Mouse (Mus musculus) regulatory T cell (primary cell): ENCODE results near the gene Mindy4.

Source experiments
- in situ Hi-C: fragments of 300-600 bp; cut with MboI, MseI; formaldehyde crosslinking; loops from one replicate; pipeline ENCODE4 v1.15.1; 2025; ENCODE audit warnings: high pct_unique_total_duplicates

Gene Mindy4

GRCm38 (mm10) chr6:55299482-55299881, 96.3 kb downstream of the Mindy4 start:
- in situ Hi-C loops: no loop called here

GRCm38 (mm10) chr6:55299917-55300316, 96.7 kb downstream of the Mindy4 start:
- in situ Hi-C loops: no loop called here

DNA sequence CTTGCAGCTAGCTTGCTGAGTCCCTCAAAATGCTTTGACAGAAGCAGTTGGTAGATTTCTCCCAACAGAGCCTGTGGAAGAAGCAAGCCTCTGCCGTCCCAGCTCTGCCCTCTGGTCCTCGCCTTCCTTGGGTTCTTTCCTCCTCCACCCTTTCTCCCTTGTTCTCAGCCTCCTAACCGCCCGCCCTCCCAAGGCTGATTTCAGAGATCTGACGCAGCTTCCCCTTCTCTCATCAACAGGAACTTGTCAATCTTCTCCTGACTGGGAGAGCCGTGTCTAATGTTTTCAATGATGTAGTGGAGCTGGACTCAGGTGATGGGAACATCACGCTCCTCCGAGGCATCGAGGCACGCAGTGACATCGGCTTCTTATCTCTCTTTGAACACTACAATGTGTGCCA, 97.5 kb downstream of the Mindy4 start:
- in situ Hi-C loops: no loop called here

- in situ Hi-C loops: no loop called here
Observed at GRCm38 (mm10) chr6:55310179-55310578, 107.0 kb downstream of the Mindy4 start.

DNA sequence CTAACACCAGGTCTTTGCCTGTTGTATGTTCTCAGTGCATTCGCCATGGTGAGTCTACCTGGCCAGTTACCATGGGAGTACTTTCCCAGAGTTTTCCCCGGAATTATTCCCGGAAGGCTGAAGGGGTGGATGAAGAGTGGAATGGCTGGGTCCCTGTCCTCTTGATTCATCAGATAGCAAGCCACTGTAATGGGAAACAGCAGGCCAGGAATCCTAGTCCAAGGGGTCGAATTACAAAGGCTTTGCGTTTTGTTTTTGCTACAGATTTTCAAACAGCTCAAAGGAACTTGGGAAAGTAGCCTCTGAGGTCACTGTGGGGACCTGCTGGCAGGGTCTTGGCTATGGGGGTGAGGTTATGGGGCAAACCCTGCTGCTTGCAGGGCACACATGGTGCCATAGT, 108.8 kb downstream of the Mindy4 start:
- in situ Hi-C loops: no loop called here

- in situ Hi-C loops: no loop called here
Observed at GRCm38 (mm10) chr6:55313893-55314292, 110.7 kb downstream of the Mindy4 start.

GRCm38 (mm10) chr6:55314628-55315027, 111.4 kb downstream of the Mindy4 start:
- in situ Hi-C loops: no loop called here

GRCm38 (mm10) chr6:55318597-55318996, 115.4 kb downstream of the Mindy4 start:
- in situ Hi-C loops: no loop called here

DNA sequence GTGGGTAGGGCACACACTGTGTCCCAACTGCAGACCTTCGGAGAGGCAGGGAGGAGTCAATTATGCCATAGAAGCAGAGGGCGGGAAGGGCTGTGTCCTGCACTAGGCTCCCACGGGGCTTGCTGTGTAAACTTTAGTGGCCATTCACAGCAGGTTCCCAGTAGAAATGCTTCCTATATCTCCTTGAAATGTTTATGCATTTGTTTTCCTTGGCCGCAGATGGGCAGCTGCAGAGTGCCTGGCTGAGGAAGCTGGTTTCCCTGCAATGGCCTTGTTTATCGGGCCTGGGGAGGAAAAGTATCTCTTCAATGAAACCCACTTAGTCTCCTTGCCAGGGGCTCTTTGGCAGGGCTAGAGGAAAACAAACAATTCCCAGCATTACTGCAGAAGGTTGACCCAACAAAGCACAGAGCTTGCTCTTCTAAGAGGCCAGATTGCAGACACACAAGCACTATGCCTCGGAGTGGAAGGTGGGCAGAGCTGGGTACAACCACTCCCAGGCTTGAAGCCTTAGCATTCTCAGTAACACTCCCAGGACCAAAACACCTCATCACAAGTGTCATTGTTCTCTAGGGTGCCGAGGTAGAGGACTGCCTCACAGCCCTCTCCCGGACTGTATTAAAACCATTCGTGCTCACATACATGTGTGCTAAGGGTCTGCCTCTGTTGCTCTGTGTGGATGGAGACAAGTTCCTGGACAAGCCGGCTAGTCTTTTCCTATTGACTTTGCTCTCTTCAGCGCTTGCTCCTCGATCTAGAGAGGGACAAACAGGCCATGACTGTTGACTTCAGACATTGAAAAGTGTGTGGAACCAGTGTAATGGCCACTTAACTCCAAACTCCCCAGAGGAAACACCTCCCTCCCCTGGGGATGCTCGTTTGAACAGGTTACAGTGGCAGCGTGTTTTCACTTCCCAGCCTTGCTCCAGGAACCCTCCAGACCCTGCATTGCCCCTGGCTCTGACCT, 116.7 kb downstream of the Mindy4 start:
- in situ Hi-C loops: no loop called here

DNA sequence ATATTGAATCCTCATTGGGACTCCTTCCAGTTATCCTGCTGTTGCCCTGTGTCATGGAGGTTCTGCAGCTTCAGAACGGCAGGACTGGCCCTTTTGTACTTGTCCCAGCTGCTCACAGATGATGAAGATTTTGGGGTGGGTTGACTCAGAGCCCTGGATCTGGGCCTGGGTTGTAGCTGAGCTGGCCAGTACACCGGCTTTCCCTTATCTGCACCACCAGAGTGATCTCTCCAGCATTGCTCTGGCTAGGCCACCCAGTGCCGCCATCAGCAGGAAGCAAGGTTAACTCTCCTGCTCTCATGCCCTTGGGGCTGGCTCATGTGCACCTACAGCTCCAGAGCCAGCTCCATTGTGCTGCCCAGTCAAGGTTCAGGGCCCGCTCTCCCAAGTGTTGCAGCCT, 117.7 kb downstream of the Mindy4 start:
- in situ Hi-C loops: no loop called here

DNA sequence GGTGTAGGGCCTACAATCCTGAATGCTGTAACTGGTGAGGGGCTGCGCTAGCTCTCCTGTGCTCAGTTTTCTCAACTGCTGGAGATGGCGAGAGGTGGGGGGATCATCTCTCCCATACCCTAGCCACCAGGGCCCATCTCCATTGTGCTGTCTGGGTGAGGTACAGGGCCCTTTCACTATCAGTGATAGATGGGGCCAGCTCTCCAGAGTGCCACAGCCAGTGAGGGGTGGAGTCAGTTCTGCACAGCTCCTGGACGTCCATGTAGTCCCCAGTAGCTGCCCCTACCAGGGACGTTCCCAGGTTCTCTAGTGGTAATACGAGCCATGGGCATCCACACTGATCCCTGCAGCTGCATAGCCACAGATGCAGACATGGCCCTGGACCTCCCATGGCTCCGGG, 118.3 kb downstream of the Mindy4 start:
- in situ Hi-C loops: no loop called here

DNA sequence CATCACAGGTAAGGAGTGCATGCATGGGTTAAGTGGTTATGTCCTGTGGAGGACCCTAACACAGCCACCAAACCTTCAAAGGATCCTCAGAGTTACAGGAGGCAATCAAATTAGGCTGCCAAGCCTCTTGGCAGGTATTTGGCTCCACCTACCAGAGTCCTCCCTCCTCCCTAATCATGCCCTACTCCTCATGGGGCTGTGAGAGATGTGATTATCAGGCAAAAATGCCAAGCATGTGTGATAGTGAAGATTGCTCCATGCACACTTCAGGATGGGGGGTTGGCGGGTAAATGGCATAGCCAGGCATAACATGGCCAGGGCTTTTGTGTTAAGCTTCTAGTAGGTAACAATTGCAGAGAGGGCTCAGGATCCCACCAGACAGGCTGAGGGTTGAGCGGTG, 119.8 kb downstream of the Mindy4 start:
- in situ Hi-C loops: no loop called here

- in situ Hi-C loops: no loop called here
Observed at GRCm38 (mm10) chr6:55323908-55324634, 120.9 kb downstream of the Mindy4 start.

DNA sequence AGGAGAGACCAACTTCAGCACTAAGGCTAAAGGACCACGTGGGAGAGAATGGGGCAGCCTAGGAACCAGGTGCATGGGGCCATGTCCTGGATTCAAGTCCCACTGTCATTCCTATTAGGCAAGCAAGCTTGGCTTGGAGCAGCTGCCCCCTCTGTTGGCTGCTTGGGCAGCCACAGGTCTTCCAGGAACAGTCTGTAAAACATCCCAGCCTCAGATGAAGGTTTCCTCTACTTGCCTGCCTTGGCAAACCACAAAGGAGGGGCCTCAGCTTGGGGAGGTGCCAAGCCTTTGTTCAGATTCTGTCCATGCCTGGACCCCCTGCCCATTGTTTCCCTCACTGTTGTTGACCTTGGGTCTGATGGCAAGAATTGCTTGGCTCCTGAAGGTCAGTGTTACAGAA, 121.6 kb downstream of the Mindy4 start:
- in situ Hi-C loops: no loop called here

DNA sequence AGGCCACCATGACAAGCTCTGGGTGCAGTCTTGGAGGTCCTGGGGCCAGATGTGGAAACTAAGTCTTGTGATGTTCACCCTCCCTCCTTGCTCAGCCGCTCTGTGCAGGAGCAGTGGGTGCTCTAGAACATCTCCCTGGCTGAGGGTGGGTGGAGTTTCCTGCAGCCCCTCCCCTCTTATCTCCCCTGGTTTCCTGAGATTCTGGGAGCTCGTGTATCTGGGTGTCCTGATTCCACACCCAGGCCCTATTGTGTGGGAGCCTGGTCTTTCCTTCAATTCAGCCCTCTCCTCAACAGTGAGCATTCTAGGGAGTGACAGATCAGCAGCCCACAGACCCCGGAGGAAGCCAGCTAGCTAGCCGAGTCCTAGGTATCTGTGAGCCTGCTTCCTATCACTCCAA, 123.1 kb downstream of the Mindy4 start:
- in situ Hi-C loops: no loop called here

DNA sequence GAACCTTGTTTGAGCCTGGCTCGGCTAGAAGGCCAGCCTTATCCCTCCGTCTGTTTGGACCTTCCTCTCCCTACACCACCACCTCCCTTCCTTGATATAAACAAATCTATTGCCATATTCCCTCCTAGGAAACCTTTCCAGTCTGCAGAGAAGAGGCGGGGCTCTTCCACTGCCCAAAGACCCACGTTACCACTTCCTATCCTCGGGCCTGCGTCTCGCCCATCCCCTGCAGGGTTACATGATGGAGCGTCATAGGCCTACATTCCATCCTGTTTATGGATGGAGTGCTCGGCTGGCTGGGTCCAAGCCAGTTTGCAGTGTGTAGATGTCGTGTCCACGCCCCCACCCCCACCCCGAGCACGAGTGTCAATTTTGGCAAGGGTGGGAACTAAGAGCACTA, 124.1 kb downstream of the Mindy4 start:
- in situ Hi-C loops: no loop called here

DNA sequence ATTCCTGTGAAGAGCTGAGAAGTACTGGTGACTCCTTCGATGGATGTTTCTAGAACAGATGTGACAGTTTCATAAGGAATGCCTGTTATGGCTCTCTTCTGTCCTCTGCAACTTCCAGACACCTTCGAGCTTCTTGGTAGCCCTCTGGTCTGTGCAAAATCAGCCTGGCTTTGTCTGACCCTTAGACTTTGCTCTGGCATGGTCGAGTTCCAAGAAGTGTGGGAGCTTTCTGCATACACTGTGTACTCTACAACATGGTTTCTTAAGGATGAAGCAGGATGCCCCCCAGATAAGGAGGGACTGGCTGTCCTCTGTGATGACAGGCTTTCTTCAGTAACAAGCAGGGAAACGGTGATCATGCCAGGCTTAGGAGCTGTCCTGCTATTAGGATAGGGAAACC, 125.0 kb downstream of the Mindy4 start:
- in situ Hi-C loops: no loop called here

DNA sequence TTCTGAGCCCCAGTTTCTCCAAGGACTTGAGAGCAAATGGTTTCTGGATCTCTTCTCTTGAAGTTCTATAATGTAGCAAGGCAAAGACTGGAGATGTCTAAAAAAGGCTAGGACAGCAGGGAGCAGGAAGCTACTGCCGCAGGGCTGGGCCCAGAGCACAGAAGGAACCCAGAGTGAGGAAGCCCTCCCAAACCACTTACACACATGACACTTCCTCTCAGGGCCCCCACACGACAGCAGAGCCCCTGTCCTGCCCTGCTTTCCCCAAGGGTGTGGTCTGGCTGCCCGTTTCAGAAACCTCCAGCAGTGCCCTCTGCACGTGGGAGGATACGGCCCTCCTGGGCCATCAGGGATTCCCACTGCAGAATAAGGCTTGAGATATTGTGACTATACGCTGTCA, 128.1 kb downstream of the Mindy4 start:
- in situ Hi-C loops: no loop called here

- in situ Hi-C loops: no loop called here
Observed at GRCm38 (mm10) chr6:55332100-55332772, 129.1 kb downstream of the Mindy4 start.

GRCm38 (mm10) chr6:55332773-55333109, 129.6 kb downstream of the Mindy4 start:
- in situ Hi-C loops: no loop called here

- in situ Hi-C loops: no loop called here
Observed at GRCm38 (mm10) chr6:55335989-55336514, 132.9 kb downstream of the Mindy4 start, which contains the start of gene Aqp1. Gene Aqp1 (plus strand): TSS chr6:55336432.

GRCm38 (mm10) chr6:55337242-55337641, 134.1 kb downstream of the Mindy4 start:
- in situ Hi-C loops: no loop called here
